Mouse (Mus musculus) heart, adult 8-10 months (tissue): ENCODE measurements around the gene Tmem79. TPM values are rescaled to one million over a fixed set of nuclear protein-coding genes. Genes with fewer than 3 reads are reported as not detected.
"Not testable (repeated sequence)": the region's sequence is repeated elsewhere in the genome, so short reads cannot be mapped to it uniquely, and the experiment has no call there.

Source experiments
- DNase-seq: peaks from one replicate; pipeline ENCODE4 v3.0.0; 2022; ENCODE audit warnings: low spot score
- total RNA-seq, 4 experiments: library from RNA; stranded (reverse); gene quantifications; 2 replicates each; pipeline ENCODE4 v1.2.4; 2022

Tmem79 gene
- total RNA-seq, result 1 to 10 TPM; 1.6 to 4.0 (median 2.0) TPM

GRCm38 (mm10) chr3:88336058-88337013 lies at the start of gene Tmem79, which contains the start of gene Smg5:
Tmem79 (minus strand) TSS chr3:88336148.
Smg5 (plus strand) TSS chr3:88336260.
- DNase-seq, result peak; percentile 96

GRCm38 (mm10) chr3:88384364-88384763 lies 48.4 kb upstream of the Tmem79 start, which contains the start of gene Bglap:
Bglap (minus strand) TSS chr3:88384464.
- no peak for DNase-seq

GRCm38 (mm10) chr3:88382383-88382782 lies 46.4 kb upstream of the Tmem79 start:
- DNase-seq, result not testable (repeated sequence)

- not testable (repeated sequence) for DNase-seq
Observed at GRCm38 (mm10) chr3:88381389-88382315, 45.7 kb upstream of the Tmem79 start.

GRCm38 (mm10) chr3:88378599-88378998 lies 42.7 kb upstream of the Tmem79 start, which contains the start of gene Bglap2:
Bglap2 (minus strand) TSS chr3:88378699.
- DNase-seq, result not testable (repeated sequence)

GRCm38 (mm10) chr3:88376644-88377043 lies 40.7 kb upstream of the Tmem79 start:
- not testable (repeated sequence) for DNase-seq

- DNase-seq, result not testable (repeated sequence)
Observed at GRCm38 (mm10) chr3:88375750-88376626, 40.0 kb upstream of the Tmem79 start.

- DNase-seq, result not testable (repeated sequence)
Observed at GRCm38 (mm10) chr3:88372643-88373042, 36.7 kb upstream of the Tmem79 start, which contains the start of gene Bglap3. Bglap3 (minus strand) TSS chr3:88372743.

- DNase-seq, result not testable (repeated sequence)
Observed at GRCm38 (mm10) chr3:88368511-88368910, 32.6 kb upstream of the Tmem79 start.

- not testable (repeated sequence) for DNase-seq
Observed at GRCm38 (mm10) chr3:88367517-88367916, 31.6 kb upstream of the Tmem79 start.

- DNase-seq, result not testable (repeated sequence)
Observed at GRCm38 (mm10) chr3:88366830-88367428, 31.0 kb upstream of the Tmem79 start.

GRCm38 (mm10) chr3:88365705-88366361 lies 29.9 kb upstream of the Tmem79 start:
- DNase-seq, result no peak

- peak; percentile 30 for DNase-seq
Observed at GRCm38 (mm10) chr3:88364337-88364736, 28.4 kb upstream of the Tmem79 start, which contains the start of gene Paqr6. Paqr6 (plus strand) TSS chr3:88364584.

- DNase-seq, result no peak
Observed at GRCm38 (mm10) chr3:88363700-88364099, 27.8 kb upstream of the Tmem79 start.

- DNase-seq, result no peak
Observed at GRCm38 (mm10) chr3:88361612-88362313, 25.8 kb upstream of the Tmem79 start.

GRCm38 (mm10) chr3:88361096-88361495 lies 25.1 kb upstream of the Tmem79 start:
- DNase-seq, result no peak

GRCm38 (mm10) chr3:88359989-88360388 lies 24.0 kb upstream of the Tmem79 start:
- DNase-seq, result no peak

- no peak for DNase-seq
Observed at GRCm38 (mm10) chr3:88359584-88359983, 23.6 kb upstream of the Tmem79 start.
